27 mouse cellular contexts compared by ENCODE assay signal in genomic region chr3:90004091-90004796, GRCm38 (mm10). TPM values are rescaled to one million over a fixed set of nuclear protein-coding genes. Genes with fewer than 3 reads are reported as not detected.
A peak's percentile ranks its signal among the peaks of the same experiment; 100 is the strongest.
DNase-seq lines count a peak whose midpoint lies in the region; ATAC-seq and TF ChIP-seq lines count a peak whose summit lies in the region.
"Had no signal": no experiment of that assay in that cellular context is flagged by ENCODE, and none has a peak within 500 bp of the region (broad histone marks: within the 10 kb centered on the region; RNA-seq: fewer than 3 reads in every experiment).

No protein-coding gene starts in this region.

- H3K27ac ChIP-seq in intestine, embryonic 16.5 days (ENCODE audit: low read length) = no peak overlapping the region
- no peak overlapping the region for H3K27ac ChIP-seq in intestine, embryonic 15.5 days
- peak overlapping the region; percentile 67 for H3K27ac ChIP-seq in kidney, postnatal 0 days
- 0 out of 2 replicates have a peak overlapping the region, but pooled peaks have one; percentile 0 for H3K27ac ChIP-seq in lung, postnatal 0 days (ENCODE audit: low read length)
- H3K27ac ChIP-seq: heart, adult 2 months; hindbrain, embryonic 13.5 days; liver, embryonic 13.5 days; midbrain, embryonic 10.5 days; neural tube, embryonic 13.5 days had no signal

- peak; percentile 40 for TF ChIP-seq EP300 in lung, postnatal 0 days (IDR thresholded peaks at IDR 0.05)

- WGBS in intestine, embryonic 16.5 days = 39% methylated on average over 3 of the region's 3 CpGs
- WGBS in intestine, embryonic 15.5 days = 33% methylated on average over 3 of the region's 3 CpGs
- 27% methylated on average over 3 of the region's 3 CpGs for WGBS in kidney, postnatal 0 days
- WGBS in lung, postnatal 0 days = 49% methylated on average over 3 of the region's 3 CpGs
- 47% methylated on average over 3 of the region's 3 CpGs for WGBS in lung, adult 2 months

- no peak for TF ChIP-seq CTCF in kidney, postnatal 0 days (IDR thresholded peaks at IDR 0.05; ENCODE audit: low read depth)
- no peak for TF ChIP-seq CTCF in lung, postnatal 0 days (IDR thresholded peaks at IDR 0.05)
- TF ChIP-seq CTCF in lung, adult 2 months (IDR thresholded peaks at IDR 0.05; ENCODE audit: insufficient read depth, low read length) = no peak

- DNase-seq in kidney, postnatal 0 days (ENCODE audit: low spot score) = peak; percentile 50
- no peak for DNase-seq in kidney, postnatal 4 days
- peak; percentile 73 for DNase-seq in lung, postnatal 0 days (ENCODE audit: low spot score)
- DNase-seq in lung, adult 2 months = no peak
- peak; percentile 17 for DNase-seq in yolk sac, embryonic 10.5 days (ENCODE audit: low spot score)
- DNase-seq in adrenal gland, postnatal 10 days = no peak
- DNase-seq: adrenal gland, adult 2 months; cerebellum, adult 11-12 months; cerebellum, postnatal 10 days; gastrocnemius, postnatal 36 days; heart, adult 2 months; heart, postnatal 36 days; left cerebral cortex, postnatal 4 days; liver, embryonic 13.5 days; retina, postnatal 1 day; right cerebral cortex, postnatal 4 days; thymus, adult 2 months; thymus, postnatal 4 days had no signal

- no peak overlapping the region for H3K4me2 ChIP-seq in intestine, embryonic 16.5 days (ENCODE audit: low read depth, low read length)
- H3K4me2 ChIP-seq in intestine, embryonic 15.5 days (replicated peaks) = no peak overlapping the region
- 0 out of 2 replicates have a peak overlapping the region, but pooled peaks have one; percentile 19 for H3K4me2 ChIP-seq in kidney, postnatal 0 days (ENCODE audit: low read length)
- no peak overlapping the region for H3K4me2 ChIP-seq in lung, postnatal 0 days (replicated peaks; ENCODE audit: low read depth, low read length)
- H3K4me2 ChIP-seq: hindbrain, embryonic 13.5 days; liver, embryonic 13.5 days; neural tube, embryonic 13.5 days had no signal

- no peak overlapping the region for H3K9ac ChIP-seq in intestine, embryonic 16.5 days (ENCODE audit: low read depth, low read length)
- H3K9ac ChIP-seq in intestine, embryonic 15.5 days = no peak overlapping the region
- no peak overlapping the region for H3K9ac ChIP-seq in kidney, postnatal 0 days (ENCODE audit: low read depth, low read length)
- no peak overlapping the region for H3K9ac ChIP-seq in lung, postnatal 0 days (replicated peaks; ENCODE audit: low read depth)
- H3K9ac ChIP-seq: hindbrain, embryonic 13.5 days; liver, embryonic 13.5 days; neural tube, embryonic 13.5 days had no signal

- no peaks in the 10 kb centered on the region for H3K27me3 ChIP-seq in intestine, embryonic 16.5 days (replicated peaks; ENCODE audit: control insufficient read depth, insufficient read depth, low read length)
- H3K27me3 ChIP-seq in intestine, embryonic 15.5 days (replicated peaks) = no peaks in the 10 kb centered on the region
- H3K27me3 ChIP-seq in kidney, postnatal 0 days (ENCODE audit: insufficient read depth, low read length) = no peaks in the 10 kb centered on the region
- no peaks in the 10 kb centered on the region for H3K27me3 ChIP-seq in lung, postnatal 0 days (replicated peaks; ENCODE audit: insufficient read depth, low read length)
- H3K27me3 ChIP-seq: hindbrain, embryonic 13.5 days; liver, embryonic 13.5 days; neural tube, embryonic 13.5 days; Patski had no signal

- H3K36me3 ChIP-seq in intestine, embryonic 16.5 days (ENCODE audit: control insufficient read depth, insufficient read depth, low read length) = peaks cover 14% of the 10 kb centered on the region
- peaks cover 36% of the 10 kb centered on the region for H3K36me3 ChIP-seq in intestine, embryonic 15.5 days
- peaks cover 44% of the 10 kb centered on the region for H3K36me3 ChIP-seq in kidney, postnatal 0 days (ENCODE audit: insufficient read depth, low read length)
- peaks cover 29% of the 10 kb centered on the region; the same call in 1 of the 2 replicates for H3K36me3 ChIP-seq in lung, postnatal 0 days (ENCODE audit: insufficient read depth, low read length)

- no peak for TF ChIP-seq POLR2A in lung, adult 2 months (IDR thresholded peaks at IDR 0.05; ENCODE audit: borderline replicate concordance, extremely low read depth, low read depth, low read length)

- no peak overlapping the region for H3K4me3 ChIP-seq in intestine, embryonic 16.5 days (ENCODE audit: low read length)
- H3K4me3 ChIP-seq in intestine, embryonic 15.5 days (replicated peaks) = no peak overlapping the region
- no peak overlapping the region for H3K4me3 ChIP-seq in kidney, postnatal 0 days (replicated peaks; ENCODE audit: low read depth, low read length)
- H3K4me3 ChIP-seq in lung, postnatal 0 days (ENCODE audit: low read depth, low read length) = no peak overlapping the region
- no peak overlapping the region for H3K4me3 ChIP-seq in lung, adult 2 months (replicated peaks; ENCODE audit: extremely low read depth, low read depth, low read length)
- H3K4me3 ChIP-seq: heart, adult 2 months; hindbrain, embryonic 13.5 days; liver, embryonic 13.5 days; midbrain, embryonic 10.5 days; myocyte; neural tube, embryonic 13.5 days had no signal

- peak; percentile 59 for ATAC-seq in intestine, embryonic 16.5 days
- ATAC-seq in intestine, embryonic 15.5 days = no peak
- 0 out of 2 replicates have a peak, but pooled peaks have one; percentile 31 for ATAC-seq in kidney, postnatal 0 days (replicated peaks; ENCODE audit: low FRiP score, low read depth)
- peak; percentile 75 for ATAC-seq in lung, postnatal 0 days
- ATAC-seq: CD4-positive, CD25-positive, alpha-beta regulatory T cell, adult 4 months; midbrain, embryonic 16.5 days; Patski had no signal

- no peaks in the 10 kb centered on the region for H3K9me3 ChIP-seq in intestine, embryonic 16.5 days (ENCODE audit: control insufficient read depth, low read length)
- H3K9me3 ChIP-seq in intestine, embryonic 15.5 days = no peaks in the 10 kb centered on the region
- H3K9me3 ChIP-seq in kidney, postnatal 0 days (replicated peaks; ENCODE audit: low read length) = no peaks in the 10 kb centered on the region
- H3K9me3 ChIP-seq in lung, postnatal 0 days (ENCODE audit: low read length) = no peaks in the 10 kb centered on the region
- H3K9me3 ChIP-seq: hindbrain, embryonic 13.5 days; liver, embryonic 13.5 days; midbrain, embryonic 10.5 days; neural tube, embryonic 13.5 days had no signal

- H3K4me1 ChIP-seq in intestine, embryonic 16.5 days (ENCODE audit: control insufficient read depth, insufficient read depth, low read length) = no peaks in the 10 kb centered on the region
- H3K4me1 ChIP-seq in intestine, embryonic 15.5 days (replicated peaks) = 0 out of 2 replicates have a peak, but pooled peaks cover 2% of the 10 kb centered on the region
- H3K4me1 ChIP-seq in kidney, postnatal 0 days (replicated peaks; ENCODE audit: insufficient read depth, low read length) = no peaks in the 10 kb centered on the region
- H3K4me1 ChIP-seq in lung, postnatal 0 days (ENCODE audit: insufficient read depth, low read depth, low read length) = no peaks in the 10 kb centered on the region
- no peaks in the 10 kb centered on the region for H3K4me1 ChIP-seq in lung, adult 2 months (ENCODE audit: control insufficient read depth, insufficient read depth, low read length)

RNA-seq across cellular contexts. Expression of gene Hax1, which starts 5.7 kb away (rescaled TPM):
- 124 and 135 TPM in 2 replicates for polyA plus RNA-seq in intestine, embryonic 16.5 days (2015; fragmentation: Nextera tagmentation; extraction: Ambion mirVana)
- 128 and 134 TPM in 2 replicates for polyA plus RNA-seq in intestine, embryonic 15.5 days (2015; fragmentation: Nextera tagmentation; extraction: Ambion mirVana)
- 160 and 168 TPM in 2 replicates for polyA plus RNA-seq in kidney, postnatal 0 days (2015; fragmentation: Nextera tagmentation; extraction: Ambion mirVana)
- polyA plus RNA-seq in lung, postnatal 0 days (2015; fragmentation: Nextera tagmentation; extraction: Ambion mirVana) = 80.5 and 93.6 TPM in 2 replicates
- 30.3 and 42.8 TPM in 2 replicates for polyA plus RNA-seq in lung, adult 2 months (2012; rRNA removed)
- 100 to 1,000 TPM in 1 of 2 experiments, 10 to 100 TPM in 1; 92.7 to 110 TPM for total RNA-seq in adrenal gland, postnatal 10 days (2021)

RNA-seq across cellular contexts. Expression of gene Atp8b2, which starts 40.9 kb away (rescaled TPM):
- 6.2 and 6.9 TPM in 2 replicates for polyA plus RNA-seq in intestine, embryonic 16.5 days (2015; fragmentation: Nextera tagmentation; extraction: Ambion mirVana)
- 8.4 and 10.5 TPM in 2 replicates for polyA plus RNA-seq in intestine, embryonic 15.5 days (2015; fragmentation: Nextera tagmentation; extraction: Ambion mirVana)
- polyA plus RNA-seq in kidney, postnatal 0 days (2015; fragmentation: Nextera tagmentation; extraction: Ambion mirVana) = 6.9 and 7.1 TPM in 2 replicates
- 7.1 and 7.4 TPM in 2 replicates for polyA plus RNA-seq in lung, postnatal 0 days (2015; fragmentation: Nextera tagmentation; extraction: Ambion mirVana)
- polyA plus RNA-seq in lung, adult 2 months (2012; rRNA removed) = 31.9 and 52.7 TPM in 2 replicates
- total RNA-seq in adrenal gland, postnatal 10 days (2021) = 10 to 100 TPM; 44.3 to 52.3 TPM

RNA-seq across cellular contexts. Expression of gene 4933434E20Rik, which starts 47.2 kb away (rescaled TPM):
- 194 and 199 TPM in 2 replicates for polyA plus RNA-seq in intestine, embryonic 16.5 days (2015; fragmentation: Nextera tagmentation; extraction: Ambion mirVana)
- 188 TPM in 2 replicates for polyA plus RNA-seq in intestine, embryonic 15.5 days (2015; fragmentation: Nextera tagmentation; extraction: Ambion mirVana)
- polyA plus RNA-seq in kidney, postnatal 0 days (2015; fragmentation: Nextera tagmentation; extraction: Ambion mirVana) = 166 and 177 TPM in 2 replicates
- polyA plus RNA-seq in lung, postnatal 0 days (2015; fragmentation: Nextera tagmentation; extraction: Ambion mirVana) = 144 and 146 TPM in 2 replicates
- polyA plus RNA-seq in lung, adult 2 months (2012; rRNA removed) = 34.7 and 47.4 TPM in 2 replicates
- 10 to 100 TPM; 64.6 to 66.5 TPM for total RNA-seq in adrenal gland, postnatal 10 days (2021)

RNA-seq across cellular contexts. Expression of gene Ubap2l, which starts 48.2 kb away (rescaled TPM):
- polyA plus RNA-seq in intestine, embryonic 16.5 days (2015; fragmentation: Nextera tagmentation; extraction: Ambion mirVana) = 122 and 146 TPM in 2 replicates
- 141 and 164 TPM in 2 replicates for polyA plus RNA-seq in intestine, embryonic 15.5 days (2015; fragmentation: Nextera tagmentation; extraction: Ambion mirVana)
- 150 TPM in 2 replicates for polyA plus RNA-seq in kidney, postnatal 0 days (2015; fragmentation: Nextera tagmentation; extraction: Ambion mirVana)
- 101 and 118 TPM in 2 replicates for polyA plus RNA-seq in lung, postnatal 0 days (2015; fragmentation: Nextera tagmentation; extraction: Ambion mirVana)
- 91.9 and 95.2 TPM in 2 replicates for polyA plus RNA-seq in lung, adult 2 months (2012; rRNA removed)
- total RNA-seq in adrenal gland, postnatal 10 days (2021) = 100 to 1,000 TPM; 152 to 166 TPM

Comparison
In these comparisons a context has a peak if more than half of its experiments do, and no peak if none do; other contexts are left out.
1. DNase-seq: peak in kidney, postnatal 0 days (single experiment), lung, postnatal 0 days (single experiment) and yolk sac, embryonic 10.5 days (single experiment); none in kidney, postnatal 4 days (0 of 2), lung, adult 2 months (single experiment) and adrenal gland, postnatal 10 days (single experiment).
2. H3K27ac ChIP-seq: peak in kidney, postnatal 0 days (single experiment) and lung, postnatal 0 days (single experiment); none in intestine, embryonic 16.5 days (single experiment) and intestine, embryonic 15.5 days (single experiment).